Mouse (Mus musculus): ENCODE measurements around the gene Kif20b. TPM values are rescaled to one million over a fixed set of nuclear protein-coding genes. Genes with fewer than 3 reads are reported as not detected.

Gene Kif20b
- polyA plus RNA-seq, 1 experiment = 0.30 TPM

- Histone ChIP-seq H3K4me1 (ENCODE audit: control insufficient read depth, insufficient read depth, low read length) (no peaks in the 10 kb centered on the region), H3K4me3 (ENCODE audit: insufficient read depth, low read depth, low read length) (no peak overlapping the region), H3K27me3 (replicated peaks; ENCODE audit: control insufficient read depth, insufficient read depth, low read length) (no peaks in the 10 kb centered on the region), H3K27ac (ENCODE audit: insufficient read depth, low read depth, low read length) (no peak overlapping the region), H3K36me3 (ENCODE audit: control insufficient read depth, insufficient read depth, low read length) (no peaks in the 10 kb centered on the region)
- WGBS = 78% methylated on average over 4 of the region's 4 CpGs
- no peak for TF ChIP-seq CTCF (conservative IDR thresholded peaks at IDR 0.05; ENCODE audit: insufficient read depth, insufficient read length, low read depth, low read length)
- no peak for DNase-seq
These were observed 23.2 kb upstream of the Kif20b start for GRCm38 (mm10) chr19:34898941-34899340.

- Histone ChIP-seq H3K4me1 (ENCODE audit: control insufficient read depth, insufficient read depth, low read length) (no peaks in the 10 kb centered on the region), H3K27ac (ENCODE audit: insufficient read depth, low read depth, low read length) (no peak overlapping the region), H3K27me3 (replicated peaks; ENCODE audit: control insufficient read depth, insufficient read depth, low read length) (no peaks in the 10 kb centered on the region), H3K4me3 (ENCODE audit: insufficient read depth, low read depth, low read length) (no peak overlapping the region), H3K36me3 (ENCODE audit: control insufficient read depth, insufficient read depth, low read length) (no peaks in the 10 kb centered on the region)
- peak; percentile 49 for DNase-seq
- TF ChIP-seq POLR2A (IDR thresholded peaks at IDR 0.05; ENCODE audit: low read depth, low read length) (no peak), CTCF (conservative IDR thresholded peaks at IDR 0.05; ENCODE audit: insufficient read depth, insufficient read length, low read depth, low read length) (no peak)
- 74% methylated on average over 7 of the region's 7 CpGs for WGBS
These were observed 20.9 kb upstream of the Kif20b start for GRCm38 (mm10) chr19:34901266-34901665.

GRCm38 (mm10) chr19:34901735-34902134 is 20.4 kb upstream of the Kif20b start:
- 77% methylated on average over 2 of the region's 2 CpGs for WGBS
- Histone ChIP-seq H3K4me3 (ENCODE audit: insufficient read depth, low read depth, low read length) (no peak overlapping the region), H3K27me3 (replicated peaks; ENCODE audit: control insufficient read depth, insufficient read depth, low read length) (no peaks in the 10 kb centered on the region), H3K36me3 (ENCODE audit: control insufficient read depth, insufficient read depth, low read length) (no peaks in the 10 kb centered on the region), H3K4me1 (ENCODE audit: control insufficient read depth, insufficient read depth, low read length) (no peaks in the 10 kb centered on the region), H3K27ac (ENCODE audit: insufficient read depth, low read depth, low read length) (no peak overlapping the region)
- no peak for TF ChIP-seq CTCF (conservative IDR thresholded peaks at IDR 0.05; ENCODE audit: insufficient read depth, insufficient read length, low read depth, low read length)
- TF ChIP-seq POLR2A (IDR thresholded peaks at IDR 0.05; ENCODE audit: low read depth, low read length) = no peak
- no peak for DNase-seq

GRCm38 (mm10) chr19:34904032-34904431 is 18.1 kb upstream of the Kif20b start:
- Histone ChIP-seq H3K4me3 (ENCODE audit: insufficient read depth, low read depth, low read length) (no peak overlapping the region), H3K4me1 (ENCODE audit: control insufficient read depth, insufficient read depth, low read length) (no peaks in the 10 kb centered on the region), H3K36me3 (ENCODE audit: control insufficient read depth, insufficient read depth, low read length) (no peaks in the 10 kb centered on the region), H3K27me3 (replicated peaks; ENCODE audit: control insufficient read depth, insufficient read depth, low read length) (no peaks in the 10 kb centered on the region), H3K27ac (ENCODE audit: insufficient read depth, low read depth, low read length) (no peak overlapping the region)
- TF ChIP-seq CTCF (conservative IDR thresholded peaks at IDR 0.05; ENCODE audit: insufficient read depth, insufficient read length, low read depth, low read length) = no peak
- TF ChIP-seq POLR2A (IDR thresholded peaks at IDR 0.05; ENCODE audit: low read depth, low read length) = no peak
- no peak for DNase-seq
- 83% methylated on average over 5 of the region's 5 CpGs for WGBS

GRCm38 (mm10) chr19:34905424-34905823 is 16.7 kb upstream of the Kif20b start:
- TF ChIP-seq POLR2A (IDR thresholded peaks at IDR 0.05; ENCODE audit: low read depth, low read length) = no peak
- TF ChIP-seq CTCF (conservative IDR thresholded peaks at IDR 0.05; ENCODE audit: insufficient read depth, insufficient read length, low read depth, low read length) = no peak
- H3K27ac ChIP-seq (ENCODE audit: insufficient read depth, low read depth, low read length) = no peak overlapping the region
- H3K27me3 ChIP-seq (replicated peaks; ENCODE audit: control insufficient read depth, insufficient read depth, low read length) = no peaks in the 10 kb centered on the region
- no peak for DNase-seq
- H3K4me1 ChIP-seq (ENCODE audit: control insufficient read depth, insufficient read depth, low read length) = no peaks in the 10 kb centered on the region
- 94% methylated on average over 7 of the region's 7 CpGs for WGBS
- H3K4me3 ChIP-seq (ENCODE audit: insufficient read depth, low read depth, low read length) = no peak overlapping the region
- H3K36me3 ChIP-seq (ENCODE audit: control insufficient read depth, insufficient read depth, low read length) = no peaks in the 10 kb centered on the region

- 76% methylated on average over 5 of the region's 5 CpGs for WGBS
- H3K36me3 ChIP-seq (ENCODE audit: control insufficient read depth, insufficient read depth, low read length) = no peaks in the 10 kb centered on the region
- H3K27ac ChIP-seq (ENCODE audit: insufficient read depth, low read depth, low read length) = no peak overlapping the region
- no peaks in the 10 kb centered on the region for H3K4me1 ChIP-seq (ENCODE audit: control insufficient read depth, insufficient read depth, low read length)
- TF ChIP-seq POLR2A (IDR thresholded peaks at IDR 0.05; ENCODE audit: low read depth, low read length) = no peak
- no peak for TF ChIP-seq CTCF (conservative IDR thresholded peaks at IDR 0.05; ENCODE audit: insufficient read depth, insufficient read length, low read depth, low read length)
- DNase-seq = no peak
- H3K4me3 ChIP-seq (ENCODE audit: insufficient read depth, low read depth, low read length) = no peak overlapping the region
- H3K27me3 ChIP-seq (replicated peaks; ENCODE audit: control insufficient read depth, insufficient read depth, low read length) = no peaks in the 10 kb centered on the region
These were observed 15.4 kb upstream of the Kif20b start for GRCm38 (mm10) chr19:34906772-34907171.

- TF ChIP-seq CTCF (conservative IDR thresholded peaks at IDR 0.05; ENCODE audit: insufficient read depth, insufficient read length, low read depth, low read length) (no peak), POLR2A (IDR thresholded peaks at IDR 0.05; ENCODE audit: low read depth, low read length) (no peak)
- peak; percentile 62 for DNase-seq
These were observed 9.8 kb upstream of the Kif20b start for GRCm38 (mm10) chr19:34912366-34912765.

GRCm38 (mm10) chr19:34920066-34920465 is 2.1 kb upstream of the Kif20b start:
- H3K4me3 ChIP-seq (ENCODE audit: insufficient read depth, low read depth, low read length) = no peak overlapping the region
- H3K27me3 ChIP-seq (replicated peaks; ENCODE audit: control insufficient read depth, insufficient read depth, low read length) = no peaks in the 10 kb centered on the region
- WGBS = 63% methylated on average over 4 of the region's 4 CpGs
- H3K27ac ChIP-seq (ENCODE audit: insufficient read depth, low read depth, low read length) = peak overlapping the region; percentile 88; the same call in 1 of the 2 replicates
- peak; percentile 76 for DNase-seq
- TF ChIP-seq POLR2A (IDR thresholded peaks at IDR 0.05; ENCODE audit: low read depth, low read length) (no peak), CTCF (conservative IDR thresholded peaks at IDR 0.05; ENCODE audit: insufficient read depth, insufficient read length, low read depth, low read length) (no peak)
- no peaks in the 10 kb centered on the region for H3K4me1 ChIP-seq (ENCODE audit: control insufficient read depth, insufficient read depth, low read length)
- H3K36me3 ChIP-seq (ENCODE audit: control insufficient read depth, insufficient read depth, low read length) = no peaks in the 10 kb centered on the region

More at GRCm38 (mm10) chr19:34912366-34912765, 9.8 kb upstream of the Kif20b start:
- Histone ChIP-seq H3K27ac (ENCODE audit: insufficient read depth, low read depth, low read length) (no peak overlapping the region), H3K4me1 (ENCODE audit: control insufficient read depth, insufficient read depth, low read length) (no peaks in the 10 kb centered on the region), H3K4me3 (ENCODE audit: insufficient read depth, low read depth, low read length) (no peak overlapping the region), H3K27me3 (replicated peaks; ENCODE audit: control insufficient read depth, insufficient read depth, low read length) (no peaks in the 10 kb centered on the region), H3K36me3 (ENCODE audit: control insufficient read depth, insufficient read depth, low read length) (no peaks in the 10 kb centered on the region)

Data from kidney, adult 2 months (tissue).